Mouse (Mus musculus): ENCODE results near the gene Actr1a.

The Actr1a gene

DNA sequence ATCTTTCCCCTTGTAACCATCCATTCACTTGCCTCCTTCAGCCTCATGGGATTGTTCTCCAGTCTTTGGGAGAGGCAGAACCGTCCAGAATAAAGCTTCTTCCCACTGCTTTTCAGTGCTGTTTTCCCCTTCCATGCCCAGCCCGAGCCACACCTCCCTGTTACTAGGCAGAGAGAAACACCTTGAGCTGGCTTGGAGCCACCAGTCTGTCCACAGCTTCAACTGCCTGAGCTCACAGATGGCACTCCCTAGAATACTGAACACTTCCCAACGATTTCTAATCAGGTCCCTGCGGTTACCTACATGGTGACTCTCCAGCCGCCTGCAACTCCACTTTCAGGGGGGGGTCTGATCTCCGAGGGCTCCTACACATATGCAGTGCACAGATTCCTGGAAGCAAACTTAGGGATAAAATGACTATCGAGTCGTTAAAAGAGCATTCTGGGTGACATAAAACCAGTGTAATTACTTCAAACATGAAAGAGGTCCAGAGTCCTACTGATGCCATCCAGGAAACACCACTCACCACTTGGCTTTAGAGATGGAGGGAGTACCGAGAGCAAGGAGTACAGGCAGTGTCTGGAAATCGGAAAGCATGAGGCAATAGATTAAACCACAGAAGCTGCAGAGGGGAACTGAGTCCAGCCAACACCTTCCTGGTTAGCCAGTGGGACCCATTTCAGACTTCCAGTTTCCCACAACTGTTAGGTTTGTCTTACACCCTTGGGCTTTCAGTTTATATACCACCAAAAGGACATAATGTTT, 45.2 kb downstream of the Actr1a start, which contains the start of gene 2310034G01Rik:
2310034G01Rik (minus strand) TSS at position 135 of the 765 bp plus-strand sequence.
- DNase-seq (ENCODE audit: low read depth), result no peak

DNA sequence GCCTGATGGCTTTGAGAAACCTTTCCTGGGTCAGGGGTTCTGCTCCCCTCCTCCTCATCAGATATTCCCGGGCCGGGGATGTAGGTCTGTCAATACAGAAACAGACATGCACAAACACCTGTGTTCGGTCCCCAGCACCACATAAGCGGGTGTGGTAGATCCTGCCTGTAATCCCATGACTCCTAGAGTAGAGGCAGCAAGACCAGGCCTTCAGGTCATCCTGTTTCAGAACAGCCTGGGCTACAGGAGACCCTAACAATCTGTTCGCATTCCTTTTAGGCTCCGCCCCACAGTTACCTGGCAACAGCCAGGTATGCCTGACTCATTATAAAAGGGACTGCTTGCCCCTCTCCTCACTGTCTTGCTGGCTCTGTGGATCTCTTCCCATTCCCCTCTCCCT, 46.0 kb downstream of the Actr1a start:
- DNase-seq (ENCODE audit: low read depth), result no peak

DNA sequence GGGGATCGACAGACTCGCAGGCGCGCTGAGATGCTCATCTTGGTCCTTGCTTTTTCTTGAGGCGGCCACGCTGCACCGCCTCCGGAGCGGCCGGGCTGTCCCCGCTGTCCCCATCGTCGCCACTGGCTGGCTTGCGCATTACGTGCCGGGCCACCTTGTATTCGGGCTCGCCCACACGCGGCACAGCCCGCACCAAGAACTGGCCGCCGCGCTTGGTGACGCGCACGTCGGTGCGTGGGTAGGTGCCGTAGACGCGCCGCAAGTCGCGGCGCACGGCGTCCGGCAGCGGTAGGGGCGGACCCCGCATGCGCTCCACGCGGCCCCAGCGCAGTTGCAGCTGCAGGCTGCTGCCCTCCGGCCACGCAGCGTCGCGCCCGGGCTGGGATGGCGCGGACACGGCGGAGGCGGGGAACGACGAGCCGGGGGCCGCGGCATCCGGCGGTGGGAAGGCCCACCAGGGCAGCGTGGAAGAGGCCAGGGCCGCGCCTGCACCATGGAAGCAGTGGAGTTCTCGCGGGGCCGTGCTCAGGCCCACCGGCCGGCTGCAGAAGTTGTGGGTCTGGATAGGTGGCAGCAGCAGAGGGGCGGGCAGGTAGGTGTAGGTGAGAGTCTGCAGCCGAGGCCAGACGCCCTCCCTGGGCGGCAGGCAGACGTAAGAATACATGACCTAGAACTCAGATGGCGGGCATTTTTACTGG, 46.6 kb downstream of the Actr1a start:
- no peak for DNase-seq (ENCODE audit: low read depth)

DNA sequence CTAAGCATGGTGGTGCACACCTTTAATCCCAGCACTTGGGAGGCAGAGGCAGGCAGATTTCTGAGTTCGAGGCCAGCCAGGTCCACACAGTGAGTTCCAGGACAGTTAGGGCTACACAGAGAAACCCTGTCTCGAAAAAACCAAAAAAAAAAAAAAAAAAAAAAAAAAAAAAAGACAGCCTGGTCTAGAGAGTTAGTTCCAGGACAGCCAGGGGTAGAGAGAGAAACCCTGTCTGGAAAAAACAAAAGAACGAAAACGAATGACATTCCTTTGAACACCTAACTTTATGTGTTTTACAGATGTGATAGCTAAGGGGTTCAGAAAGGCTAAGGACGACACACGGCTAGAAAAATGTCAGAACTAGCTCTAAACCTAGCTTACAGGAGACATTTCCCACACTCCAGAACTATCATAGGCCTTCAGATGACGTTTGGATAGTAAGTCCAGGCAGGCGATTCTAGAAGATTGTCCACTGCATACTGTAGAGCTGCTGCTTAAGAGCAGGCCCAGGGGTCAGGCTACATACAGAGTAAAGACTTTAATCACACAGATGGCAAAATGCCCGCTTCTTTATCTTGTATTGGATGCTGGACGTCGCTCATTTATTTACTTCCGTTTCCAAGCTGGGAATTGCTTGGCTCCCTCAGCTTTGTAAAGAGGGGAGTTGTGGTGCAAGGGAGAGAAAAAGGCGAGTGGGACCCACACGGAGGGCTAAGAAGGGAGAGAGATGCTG, 47.4 kb downstream of the Actr1a start:
- no peak for DNase-seq (ENCODE audit: low read depth)

DNA sequence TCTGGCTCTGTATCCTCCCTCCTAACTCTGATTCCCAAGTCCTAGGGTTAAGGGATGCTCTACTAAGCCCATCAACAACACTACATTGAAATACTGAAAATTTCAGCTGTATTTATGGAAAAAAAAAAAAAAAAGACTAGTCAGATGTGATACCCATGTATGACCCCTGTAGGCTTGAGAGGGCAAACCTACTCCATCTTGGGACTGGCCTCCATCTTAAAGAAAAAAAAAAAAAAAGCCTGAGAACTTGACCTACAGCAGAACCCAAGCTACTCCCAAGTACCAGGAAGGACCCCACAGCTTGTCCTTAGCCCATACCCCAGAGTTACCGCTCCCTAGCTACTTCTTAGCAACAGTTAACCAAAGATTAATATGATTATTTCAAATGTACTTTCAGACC, 48.4 kb downstream of the Actr1a start:
- DNase-seq (ENCODE audit: low read depth), result no peak

DNA sequence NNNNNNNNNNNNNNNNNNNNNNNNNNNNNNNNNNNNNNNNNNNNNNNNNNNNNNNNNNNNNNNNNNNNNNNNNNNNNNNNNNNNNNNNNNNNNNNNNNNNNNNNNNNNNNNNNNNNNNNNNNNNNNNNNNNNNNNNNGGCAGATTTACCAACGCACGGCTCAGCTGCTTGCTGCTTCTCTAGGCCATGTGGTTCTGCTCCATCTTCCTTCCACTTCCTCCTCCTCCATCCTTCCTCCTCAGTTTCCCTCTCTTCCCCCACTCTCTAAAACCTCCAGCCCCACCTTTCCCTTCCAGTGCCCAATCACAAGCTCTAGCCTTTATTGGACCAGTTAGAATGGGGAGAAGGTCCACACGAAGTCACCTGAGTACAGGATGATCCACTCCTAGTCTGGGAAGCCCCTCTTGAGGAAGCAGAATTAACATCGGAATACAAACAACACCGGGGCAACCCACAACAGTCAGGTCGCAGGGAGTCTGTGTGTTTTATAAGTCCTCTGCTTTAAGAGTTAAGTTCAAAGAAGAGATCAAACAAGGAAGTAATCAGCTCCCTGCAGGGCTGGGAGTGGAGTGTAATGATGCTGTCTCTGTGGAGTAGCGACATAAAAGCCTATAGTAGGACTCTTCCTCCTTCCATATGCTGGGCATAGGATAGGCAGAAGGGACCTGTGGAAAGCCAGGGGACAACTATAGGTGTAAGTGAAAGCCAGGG, 50.7 kb downstream of the Actr1a start:
- DNase-seq (ENCODE audit: low read depth), result no peak

DNA sequence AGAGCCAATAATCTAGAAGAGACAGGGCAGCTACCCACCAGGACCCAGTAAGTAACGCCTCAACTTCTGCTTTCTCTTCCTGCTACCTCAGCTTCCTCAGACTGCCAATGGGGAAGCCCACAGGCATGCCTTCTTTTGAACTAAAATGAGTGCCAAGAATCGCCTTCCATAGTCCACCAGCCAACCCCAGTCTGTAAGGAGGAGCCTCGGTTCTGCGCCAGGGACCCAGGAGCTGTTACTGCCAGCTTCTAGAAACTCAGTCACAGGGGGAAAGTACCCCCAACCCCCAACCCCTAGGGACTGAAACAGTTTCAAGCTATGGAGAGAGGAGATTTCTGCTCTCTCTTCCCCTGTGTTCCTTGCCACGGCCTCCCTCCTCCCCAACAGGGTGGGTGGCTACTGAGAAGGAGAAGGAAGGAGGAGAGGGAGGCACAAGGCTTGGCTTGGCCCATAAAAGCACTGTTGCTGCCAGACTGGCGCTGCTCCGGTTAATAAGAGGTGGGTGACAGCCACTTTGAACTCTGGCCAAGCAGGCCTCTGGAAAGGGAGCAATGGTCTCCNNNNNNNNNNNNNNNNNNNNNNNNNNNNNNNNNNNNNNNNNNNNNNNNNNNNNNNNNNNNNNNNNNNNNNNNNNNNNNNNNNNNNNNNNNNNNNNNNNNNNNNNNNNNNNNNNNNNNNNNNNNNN, 56.1 kb downstream of the Actr1a start:
- DNase-seq (ENCODE audit: low read depth), result peak; percentile 74

DNA sequence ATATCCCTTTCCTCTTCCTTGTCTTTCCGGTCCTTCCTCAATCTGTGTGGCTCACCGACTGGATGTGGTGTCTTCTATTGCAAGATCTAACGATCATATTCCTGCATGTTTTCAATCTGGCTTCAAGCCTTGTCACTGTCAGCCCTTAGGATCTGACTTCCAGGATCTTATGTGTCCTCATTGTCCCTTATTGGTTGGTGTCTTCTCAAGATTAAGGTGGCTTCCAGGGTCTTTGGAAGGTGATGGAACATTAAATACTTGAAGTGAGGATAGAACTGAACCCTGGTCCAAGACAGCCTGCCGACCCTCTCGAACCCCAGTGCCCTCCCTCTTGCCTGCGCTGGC, 56.6 kb downstream of the Actr1a start:
- no peak for DNase-seq (ENCODE audit: low read depth)

DNA sequence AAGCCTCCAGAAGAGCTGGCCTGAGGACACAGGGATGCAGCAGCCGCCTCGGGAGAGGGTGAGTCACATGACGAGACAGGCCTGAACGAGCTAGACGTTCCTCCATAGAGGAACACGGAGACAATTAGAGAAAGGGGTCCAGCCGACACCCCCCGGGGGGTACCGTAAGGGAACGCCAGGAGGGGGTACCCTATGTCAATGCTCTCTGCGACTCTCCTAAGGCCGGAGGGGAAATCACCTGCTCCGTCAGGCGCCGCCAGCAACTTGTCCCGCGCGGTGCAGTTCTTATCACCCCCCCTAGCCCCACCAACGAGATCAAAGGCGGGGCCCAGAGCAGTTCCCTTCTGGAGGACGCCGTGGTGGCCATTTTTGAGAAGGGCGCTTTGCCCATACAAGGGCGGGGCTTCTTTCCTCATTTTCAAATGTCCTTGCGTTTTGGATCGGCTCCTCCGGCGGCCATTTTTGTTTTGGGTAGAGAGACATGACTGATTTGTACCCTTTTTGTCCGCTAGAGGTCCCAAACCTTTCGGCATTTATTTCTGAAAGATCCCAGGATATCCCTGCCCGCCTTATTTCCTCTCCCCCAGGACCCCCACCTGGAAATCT, 57.1 kb downstream of the Actr1a start, which contains the start of gene Cuedc2:
Cuedc2 (minus strand) TSS at position 372 of the 606 bp plus-strand sequence.
- DNase-seq (ENCODE audit: low read depth), result peak; percentile 94

DNA sequence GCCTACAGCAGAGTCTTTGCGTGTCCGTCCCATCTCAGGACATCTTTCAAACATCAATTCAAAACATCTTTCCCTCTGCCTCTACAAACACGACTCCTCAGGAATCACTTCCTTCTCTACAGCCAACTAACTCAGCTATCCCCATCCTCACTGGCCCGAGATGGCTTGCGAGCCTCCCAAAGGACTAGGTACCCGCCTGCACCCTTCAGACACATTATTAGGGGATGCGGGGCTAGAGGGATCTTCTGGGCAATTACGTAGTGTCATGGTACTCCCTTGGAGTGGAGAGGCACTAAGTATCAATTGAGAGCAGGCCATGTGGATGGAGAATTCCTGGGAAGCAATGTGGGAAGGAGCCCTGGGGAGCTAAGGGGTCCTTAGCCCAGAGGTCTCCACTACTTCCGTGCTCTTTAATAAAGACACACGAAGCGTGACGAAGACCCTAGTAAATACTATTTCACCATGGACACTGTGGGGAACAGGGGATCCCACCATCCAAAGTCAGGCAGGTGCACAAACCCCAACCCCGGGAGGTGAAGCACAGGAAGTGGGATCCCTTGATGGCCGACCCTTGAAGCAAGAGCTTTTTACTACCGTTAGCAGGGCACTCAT, 57.7 kb downstream of the Actr1a start:
- no peak for DNase-seq (ENCODE audit: low read depth)

DNA sequence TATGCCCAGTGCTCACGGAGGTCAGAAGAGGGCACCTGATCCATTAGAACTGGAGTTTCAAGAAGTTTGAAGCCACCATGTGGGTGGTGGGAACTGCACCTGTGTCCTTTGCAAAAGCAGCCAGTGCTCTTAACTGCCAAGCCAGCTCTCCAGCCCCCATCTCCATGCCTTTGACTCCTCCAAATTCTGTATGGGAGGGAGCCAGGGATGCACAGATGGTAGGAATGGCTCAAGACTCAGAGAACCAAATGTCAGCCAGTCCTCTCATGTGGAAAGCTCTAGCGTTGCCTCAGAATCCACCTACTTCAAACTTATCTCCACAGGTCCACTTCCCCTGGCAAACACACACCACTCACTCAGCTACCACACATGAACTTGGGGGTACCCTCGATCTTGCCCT, 61.6 kb downstream of the Actr1a start:
- no peak for DNase-seq (ENCODE audit: low read depth)

DNA sequence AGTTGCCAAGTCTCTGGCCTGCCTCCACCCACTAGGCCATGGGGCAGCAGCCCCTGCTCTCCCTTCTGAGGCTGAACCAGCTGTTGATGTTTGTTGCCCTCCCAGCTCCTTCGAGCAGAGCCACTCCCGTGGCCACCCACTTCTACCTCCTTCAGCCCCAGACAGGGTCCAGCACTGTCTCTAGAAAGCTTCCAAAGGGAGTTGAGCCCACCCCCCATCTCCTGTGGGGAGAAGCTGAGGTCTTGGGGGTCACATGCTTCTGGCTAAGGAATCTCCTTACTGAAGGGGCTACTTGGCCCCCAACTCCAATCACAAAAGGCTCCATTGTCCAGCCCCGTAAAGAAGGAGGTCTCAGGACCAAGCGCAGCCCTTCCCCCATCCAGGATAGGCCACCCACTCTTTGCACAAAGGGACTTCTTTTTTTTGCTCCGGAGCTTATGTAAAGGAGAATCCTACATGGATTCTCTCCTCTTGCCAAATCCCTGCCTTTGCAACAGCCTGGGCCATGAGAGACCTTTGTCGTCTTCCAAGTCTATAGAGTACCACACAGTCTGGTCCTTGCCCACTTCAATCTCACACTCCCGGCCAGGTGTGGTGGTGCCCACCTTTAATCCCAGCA, 62.7 kb downstream of the Actr1a start:
- DNase-seq (ENCODE audit: low read depth), result no peak

DNA sequence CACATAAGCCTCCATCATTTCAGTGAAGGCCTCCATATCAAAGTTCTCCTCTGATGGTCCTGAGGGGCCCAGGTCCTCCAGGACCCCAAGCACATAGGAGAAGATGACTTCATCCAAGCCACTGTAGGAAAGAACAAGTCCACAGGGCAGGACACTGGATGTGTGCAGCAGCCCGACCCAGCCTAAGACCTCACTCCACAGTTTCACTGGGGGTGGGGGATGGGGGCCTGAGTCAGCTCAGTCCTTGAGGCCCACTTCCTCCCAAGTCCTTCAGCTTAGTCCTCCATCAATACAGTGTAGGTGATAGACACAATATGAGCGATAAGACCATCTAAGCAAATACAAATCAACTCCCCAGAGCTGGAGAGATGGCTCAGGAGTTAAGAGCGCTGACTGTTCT, 63.6 kb downstream of the Actr1a start:
- DNase-seq (ENCODE audit: low read depth), result no peak

DNA sequence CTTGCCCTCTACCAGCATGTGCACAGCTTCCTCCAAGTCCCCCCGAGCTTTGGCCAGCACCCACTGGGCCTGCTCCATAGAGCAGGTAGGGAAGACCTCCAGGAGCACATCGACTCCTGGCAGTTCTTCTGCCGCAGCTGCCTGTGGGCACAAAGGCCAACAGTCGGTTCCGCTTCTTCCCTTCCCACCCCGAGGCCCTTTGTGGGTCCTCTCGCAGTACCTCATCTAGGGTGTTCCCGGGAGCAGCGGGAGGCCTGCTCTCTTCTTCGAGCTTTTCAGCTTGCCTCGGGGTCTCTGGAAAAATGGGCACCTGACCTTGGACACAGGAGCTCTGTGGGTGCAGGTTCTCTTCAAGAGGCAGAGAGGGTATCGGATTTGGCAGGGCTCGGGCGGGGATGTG, 64.2 kb downstream of the Actr1a start:
- no peak for DNase-seq (ENCODE audit: low read depth)

DNA sequence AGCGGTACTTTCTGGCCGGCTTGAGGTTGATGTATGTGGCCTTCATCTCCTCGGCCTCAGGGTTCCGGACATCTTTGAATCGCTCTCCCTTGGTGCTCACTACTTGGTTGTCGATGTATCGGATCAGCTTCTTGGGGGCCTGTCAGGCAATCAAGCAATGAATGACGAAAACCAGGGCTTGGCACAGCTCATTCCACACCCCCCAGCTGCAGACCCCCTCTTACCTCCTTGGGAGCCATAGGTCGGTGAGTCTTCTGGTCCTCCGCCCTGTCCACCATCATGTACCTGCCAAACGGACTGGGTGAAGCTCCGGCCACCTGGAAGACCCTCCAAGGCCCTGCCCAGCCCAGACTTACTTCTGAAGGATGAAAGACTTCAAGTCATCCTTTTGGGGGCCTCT, 64.9 kb downstream of the Actr1a start:
- no peak for DNase-seq (ENCODE audit: low read depth)

DNA sequence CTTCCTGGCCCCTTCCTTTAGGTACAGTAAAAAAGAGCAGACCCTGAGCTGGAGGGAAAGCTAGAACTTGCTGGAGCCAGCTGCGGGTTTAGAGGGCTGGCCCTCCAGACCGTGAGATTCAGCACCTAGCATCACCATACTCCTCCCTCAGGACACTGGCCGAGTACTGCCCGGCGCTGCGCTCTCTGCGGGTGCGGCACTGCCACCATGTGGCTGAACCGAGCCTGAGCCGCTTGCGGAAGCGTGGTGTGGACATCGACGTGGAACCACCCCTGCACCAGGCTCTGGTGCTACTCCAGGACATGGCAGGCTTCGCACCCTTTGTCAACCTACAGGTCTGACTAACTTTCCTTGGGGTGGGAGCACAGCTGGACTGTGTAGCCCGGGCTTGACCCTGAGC, 65.6 kb downstream of the Actr1a start:
- peak; percentile 60 for DNase-seq (ENCODE audit: low read depth)

DNA sequence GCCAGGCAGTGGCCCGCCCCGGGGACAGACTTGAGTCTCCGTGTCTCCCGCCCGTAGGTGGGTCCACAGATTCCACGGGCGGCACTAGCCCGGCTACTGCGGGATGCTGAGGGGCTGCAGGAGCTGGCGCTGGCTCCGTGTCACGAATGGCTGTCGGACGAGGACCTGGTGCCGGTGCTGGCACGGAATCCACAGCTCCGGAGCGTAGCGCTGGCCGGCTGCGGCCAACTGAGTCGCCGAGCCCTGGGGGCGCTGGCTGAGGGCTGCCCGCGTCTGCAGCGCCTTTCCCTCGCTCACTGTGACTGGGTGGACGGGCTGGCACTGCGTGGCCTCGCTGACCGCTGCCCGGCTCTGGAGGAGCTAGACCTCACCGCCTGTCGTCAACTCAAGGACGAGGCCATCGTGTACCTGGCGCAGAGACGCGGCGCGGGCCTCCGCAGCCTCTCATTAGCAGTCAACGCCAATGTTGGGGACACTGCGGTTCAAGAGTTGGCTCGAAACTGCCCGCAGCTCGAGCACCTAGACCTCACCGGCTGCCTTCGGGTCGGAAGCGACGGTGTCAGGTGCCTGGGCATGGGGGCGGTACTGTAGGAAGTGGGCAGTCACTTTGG, 66.4 kb downstream of the Actr1a start:
- DNase-seq (ENCODE audit: low read depth), result no peak

DNA sequence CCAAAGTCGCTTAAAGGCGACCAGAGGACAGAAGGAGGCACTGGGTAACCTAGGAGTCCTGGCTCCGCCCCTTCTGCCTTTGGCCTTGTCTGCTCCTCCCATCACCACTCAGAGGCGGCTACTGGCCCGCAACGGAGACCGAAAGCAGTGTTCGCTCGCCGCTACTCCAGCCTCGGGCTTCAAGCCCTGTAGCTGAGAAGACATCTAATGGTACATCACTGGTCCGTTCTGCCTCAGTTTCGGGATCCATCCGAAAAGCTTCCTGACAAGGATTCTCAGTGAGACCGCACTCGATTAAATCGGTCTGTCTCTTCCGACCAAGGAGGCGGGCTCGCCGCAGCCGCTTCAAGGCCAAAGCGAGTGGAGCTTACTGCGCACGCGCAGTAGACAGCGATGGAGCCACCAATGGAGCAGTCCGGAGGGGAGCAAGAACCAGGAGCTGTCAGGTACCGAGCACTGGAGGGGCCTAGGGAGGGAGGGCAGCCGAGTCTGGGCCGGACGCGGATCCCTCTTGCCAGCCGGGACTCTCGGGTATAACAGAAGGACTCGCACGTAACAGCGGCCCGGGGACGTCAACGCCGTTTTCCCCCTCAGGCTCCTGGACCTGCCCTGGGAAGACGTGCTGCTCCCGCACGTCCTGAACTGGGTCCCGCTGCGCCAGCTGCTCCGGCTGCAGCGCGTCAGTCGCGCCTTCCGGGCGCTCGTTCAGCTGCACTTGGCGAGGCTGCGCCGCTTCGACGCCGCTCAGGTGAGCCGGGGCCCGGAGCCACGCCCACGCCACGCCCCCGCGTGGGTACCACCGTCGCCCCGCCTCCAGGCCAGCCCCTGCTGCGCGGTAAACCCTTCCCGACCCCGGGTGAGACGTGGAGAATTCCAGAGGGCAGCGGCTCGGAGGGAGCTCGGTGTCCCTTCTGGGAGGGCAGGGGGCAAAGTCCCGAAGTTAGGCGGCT, 67.2 kb downstream of the Actr1a start, which contains the start of gene Fbxl15:
Fbxl15 (plus strand) TSS at position 104 of the 950 bp plus-strand sequence.
- peak; percentile 81 for DNase-seq (ENCODE audit: low read depth)
